Comparison of ENCODE assay signal across 28 mouse cellular contexts in genomic region chr15:84651481-84651880, GRCm38 (mm10).
"Had no signal": no experiment of that assay in that cellular context is flagged by ENCODE, and none has a peak within 500 bp of the region (broad histone marks: within the 10 kb centered on the region; RNA-seq: fewer than 3 reads in every experiment).

No protein-coding gene starts in this region.

- H3K4me2 ChIP-seq: embryonic facial prominence, embryonic 12.5 days; embryonic facial prominence, embryonic 13.5 days; embryonic facial prominence, embryonic 15.5 days; forebrain, embryonic 12.5 days; forebrain, embryonic 13.5 days; forebrain, embryonic 15.5 days had no signal

- H3K27me3 ChIP-seq: embryonic facial prominence, embryonic 12.5 days; embryonic facial prominence, embryonic 13.5 days; embryonic facial prominence, embryonic 15.5 days; forebrain, embryonic 12.5 days; forebrain, embryonic 13.5 days; forebrain, embryonic 15.5 days had no signal

- H3K4me3 ChIP-seq: embryonic facial prominence, embryonic 10.5 days; embryonic facial prominence, embryonic 12.5 days; embryonic facial prominence, embryonic 13.5 days; embryonic facial prominence, embryonic 15.5 days; erythroblast, embryonic 14.5 days; forebrain, embryonic 10.5 days; forebrain, embryonic 12.5 days; forebrain, embryonic 13.5 days; forebrain, embryonic 15.5 days; gastrocnemius, adult 2 months had no signal

- H3K27ac ChIP-seq: embryonic facial prominence, embryonic 10.5 days; embryonic facial prominence, embryonic 12.5 days; embryonic facial prominence, embryonic 13.5 days; embryonic facial prominence, embryonic 15.5 days; forebrain, embryonic 10.5 days; forebrain, embryonic 12.5 days; forebrain, embryonic 13.5 days; forebrain, embryonic 15.5 days; gastrocnemius, adult 2 months had no signal

- H3K9ac ChIP-seq: embryonic facial prominence, embryonic 12.5 days; embryonic facial prominence, embryonic 13.5 days; embryonic facial prominence, embryonic 15.5 days; forebrain, embryonic 12.5 days; forebrain, embryonic 13.5 days; forebrain, embryonic 15.5 days; forebrain, postnatal 0 days had no signal

- DNase-seq: cerebellum, adult 2 months; cerebellum, adult 8-10 months; cerebellum, adult 9-10 months; cerebellum, adult 9-11 months; cerebellum, postnatal 10 days; cerebellum, postnatal 14 days; cerebellum, postnatal 25 days; cerebellum, postnatal 36 days; embryo, embryonic 11 days; forebrain, postnatal 0 days; gastrocnemius, adult 2 months; gastrocnemius, postnatal 10 days; gastrocnemius, postnatal 14 days; gastrocnemius, postnatal 25 days; gastrocnemius, postnatal 36 days; heart, adult 11 months; heart, adult 18-20 months had no signal

- ATAC-seq: forebrain, embryonic 13.5 days; forebrain, embryonic 14.5 days; forebrain, embryonic 15.5 days; forebrain, embryonic 16.5 days; forebrain, postnatal 0 days had no signal

- H3K36me3 ChIP-seq: embryonic facial prominence, embryonic 10.5 days; embryonic facial prominence, embryonic 12.5 days; embryonic facial prominence, embryonic 13.5 days; embryonic facial prominence, embryonic 15.5 days; forebrain, embryonic 10.5 days; forebrain, embryonic 12.5 days; forebrain, embryonic 15.5 days had no signal

- H3K9me3 ChIP-seq: forebrain, embryonic 12.5 days; forebrain, embryonic 15.5 days had no signal
